Mouse (Mus musculus) left cerebral cortex, postnatal 25 days (tissue): ENCODE results near the gene Nat8f7. TPM values are rescaled to one million over a fixed set of nuclear protein-coding genes. Genes with fewer than 3 reads are reported as not detected.
A peak's percentile ranks its signal among the peaks of the same experiment; 100 is the strongest.
"Not testable (repeated sequence)": the region's sequence is repeated elsewhere in the genome, so short reads cannot be mapped to it uniquely, and the experiment has no call there.

ENCODE experiments used
- DNase-seq, 2 experiments: peaks; one replicate each; pipeline ENCODE4 v3.0.0; 2022; ENCODE audit warnings: low spot score in 2 of 2, mixed read lengths in 1 of 2
- intact Hi-C: fragments of 180-260 bp; cut with DNase I; formaldehyde crosslinking; loops from one replicate; pipeline ENCODE4 v1.15.1; 2025
- microRNA-seq, 2 experiments: library from miRNA; unstranded; fragments of <30 nt; microRNA quantifications; one replicate each; pipeline ENCODE4 v1.2.0; 2022
- total RNA-seq, 2 experiments: library from RNA; stranded (reverse); gene quantifications; 2 replicates each; pipeline ENCODE4 v1.2.3; 2021

Gene Nat8f7
- 1 to 10 TPM; 1.8 to 3.6 TPM for total RNA-seq

DNA sequence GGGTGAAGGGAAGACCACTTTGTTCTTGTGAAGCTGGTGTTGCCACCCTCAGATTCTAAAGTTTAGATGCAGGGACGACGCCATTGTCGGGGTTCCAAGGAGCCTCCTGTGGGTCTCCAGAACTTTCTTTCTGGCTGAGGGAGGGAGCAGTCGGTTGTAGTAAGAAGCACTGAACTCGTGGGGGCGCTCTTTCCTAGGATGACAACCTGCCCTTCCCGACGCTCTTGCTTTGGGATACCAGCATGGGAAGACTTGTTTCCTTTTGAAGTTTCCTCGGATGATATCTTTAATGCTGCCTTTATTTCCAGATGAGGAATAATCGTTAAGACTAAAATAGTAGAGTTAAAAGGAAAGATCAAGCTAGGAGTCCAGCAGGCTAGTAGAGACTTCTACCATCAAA is at the start of gene Nat8f7:
Gene Nat8f7, minus strand, starts transcription at position 101 of the 400 bp plus-strand sequence.
- DNase-seq, intact Hi-C loops: not testable (repeated sequence)

DNA sequence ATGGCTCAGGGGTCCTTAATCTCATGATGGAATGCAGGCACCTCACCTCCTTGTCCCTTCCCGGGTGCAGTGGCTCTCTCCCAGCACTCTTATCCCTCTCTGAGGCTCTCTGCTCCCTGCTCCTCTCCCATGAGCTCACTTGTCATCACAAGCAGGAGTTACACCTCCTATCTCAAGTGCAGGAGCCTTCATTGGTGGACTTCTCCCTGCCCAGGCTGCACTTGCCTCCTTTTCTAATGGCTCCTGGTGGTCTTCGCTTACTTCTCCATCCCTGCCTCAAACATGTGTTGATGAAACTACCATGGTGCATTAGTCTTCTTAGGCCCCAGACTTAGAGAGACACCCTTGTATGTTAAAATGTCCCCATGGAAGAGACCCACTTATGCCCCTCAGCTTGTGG is 49.7 kb upstream of the Nat8f7 start:
- intact Hi-C loops, DNase-seq: not testable (repeated sequence)

DNA sequence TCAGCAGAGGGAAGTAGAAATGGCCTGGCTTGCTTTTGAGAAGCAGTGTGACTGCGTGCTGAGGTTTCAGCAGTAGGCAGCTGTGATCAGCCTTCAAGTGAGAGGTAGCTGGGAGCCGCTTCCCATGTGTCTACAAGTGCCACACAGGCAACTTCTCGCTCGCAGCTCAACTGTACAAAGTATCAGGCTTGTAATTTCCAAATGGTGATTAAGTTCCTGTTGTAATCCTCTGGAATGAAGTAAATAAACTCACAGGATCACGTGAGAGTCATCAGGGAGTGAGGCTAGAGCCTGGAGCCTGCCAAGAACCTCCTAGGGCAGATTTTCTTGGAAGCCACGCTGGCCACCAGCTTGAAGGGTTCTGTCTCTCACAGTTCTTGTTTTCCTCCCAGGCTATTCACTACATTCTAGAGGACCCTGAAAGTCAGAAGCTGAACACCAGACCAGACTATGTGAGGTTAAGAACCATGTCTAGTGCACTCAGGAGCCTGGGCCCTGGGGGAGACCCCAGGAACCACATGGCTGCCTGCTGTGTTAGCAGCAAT is 42.8 kb upstream of the Nat8f7 start:
- DNase-seq, intact Hi-C loops: not testable (repeated sequence)

GRCm38 (mm10) chr6:85709607-85710006 is 3.4 kb downstream of the Nat8f7 start:
- DNase-seq, result not testable (repeated sequence)
- intact Hi-C loops, result loop anchor here (5.0 kb wide), 1 partner anchor 103 kb away; no protein-coding TSS in a partner anchor

- not testable (repeated sequence) for DNase-seq
- intact Hi-C loops, result loop anchor here (5.0 kb wide), 1 partner anchor 103 kb away; no protein-coding TSS in a partner anchor
Observed at GRCm38 (mm10) chr6:85709206-85709605, 3.8 kb downstream of the Nat8f7 start.

- DNase-seq, result peak in 1 of 2 experiments; percentile 1
- intact Hi-C loops, result not testable (repeated sequence)
Observed at GRCm38 (mm10) chr6:85701943-85702342, 11.1 kb downstream of the Nat8f7 start.

Small RNA genes within 50 kb of the gene (microRNA-seq; reads per million reads assigned to microRNA genes)
- 0 reads per million in 2 experiments for gene Gm27317

Other genes with a start within 250 kb of the Nat8f7 start
- gene Fbxo41, start 210.2 kb downstream of the Nat8f7 start, total RNA-seq, result 100 to 1,000 TPM; 109 to 112 TPM
- 10 to 100 TPM; 52.8 to 54.4 TPM for gene Egr4, start 199.6 kb downstream of the Nat8f7 start, total RNA-seq
- gene Alms1, start 125.7 kb downstream of the Nat8f7 start, total RNA-seq, result 1 to 10 TPM; 8.1 to 9.8 TPM
- 1 to 10 TPM; 3.6 to 3.8 TPM for gene Nat8f3, start 52.5 kb upstream of the Nat8f7 start, total RNA-seq
- gene Nat8f6, start 107.7 kb upstream of the Nat8f7 start, total RNA-seq, result 1 to 10 TPM; 2.1 to 2.6 TPM
- gene Nat8f5, start 107.8 kb upstream of the Nat8f7 start, total RNA-seq, result 1 to 10 TPM; 5.8 to 6.2 TPM
- gene Nat8, start 118.9 kb upstream of the Nat8f7 start, total RNA-seq, result 1 to 10 TPM; 2.6 to 3.5 TPM
- 1 to 10 TPM; 1.0 to 2.1 TPM for gene Nat8f2, start 156.0 kb upstream of the Nat8f7 start, total RNA-seq
- 1 to 10 TPM; 6.5 TPM for gene Nat8f4, start 191.7 kb upstream of the Nat8f7 start, total RNA-seq
- gene Tprkb, start 198.7 kb upstream of the Nat8f7 start, total RNA-seq, result 10 to 100 TPM; 47.6 to 53.0 TPM
- 10 to 100 TPM; 30.5 to 30.7 TPM for gene Nat8f1, start 202.5 kb upstream of the Nat8f7 start, total RNA-seq
- gene Dusp11, start 248.5 kb upstream of the Nat8f7 start, total RNA-seq, result 10 to 100 TPM; 69.9 to 89.7 TPM